Mouse (Mus musculus) spleen, adult 2 months (tissue): ENCODE data around the gene 2200002D01Rik. TPM values are rescaled to one million over a fixed set of nuclear protein-coding genes. Genes with fewer than 3 reads are reported as not detected.

Experiments
- DNase-seq, 2 experiments: peaks; one replicate each; pipeline versions ENCODE4 v3.0.0 to v3.0.0-alpha.2; 2012 to 2021; ENCODE audit warnings: low spot score in 2 of 2, low read depth in 1 of 2
- H3K27ac ChIP-seq: fragments of 200-500 bp; 2 replicates; pipeline ENCODE4 v1.5.1; 2012; ENCODE audit warnings: low read length, inconsistent platforms; ENCODE audit not compliant: insufficient read depth
- H3K27me3 ChIP-seq: fragments of 200-500 bp; 2 replicates; pipeline ENCODE4 v1.6.1; 2012; ENCODE audit warnings: mild to moderate bottlenecking, moderate library complexity, low read length, inconsistent platforms; ENCODE audit not compliant: control insufficient read depth, insufficient read depth
- H3K36me3 ChIP-seq: fragments of 200-500 bp; 2 replicates; pipeline ENCODE4 v1.6.1; 2012; ENCODE audit warnings: mild to moderate bottlenecking, low read length, inconsistent platforms; ENCODE audit not compliant: control insufficient read depth, insufficient read depth
- H3K4me1 ChIP-seq: fragments of 200-500 bp; 2 replicates; pipeline ENCODE4 v1.6.1; 2011; ENCODE audit warnings: inconsistent platforms; ENCODE audit not compliant: control insufficient read depth, insufficient read depth, insufficient read length
- H3K4me3 ChIP-seq: fragments of 200-500 bp; 2 replicates; pipeline ENCODE4 v1.5.1; 2011; ENCODE audit warnings: mild to moderate bottlenecking, inconsistent platforms; ENCODE audit not compliant: insufficient read depth, insufficient read length; ENCODE audit errors: extremely low read depth
- CTCF ChIP-seq: fragments of 200-500 bp; IDR thresholded peaks from 2 replicates; pipeline ENCODE4 v1.5.1; 2011; ENCODE audit warnings: mild to moderate bottlenecking, inconsistent platforms; ENCODE audit not compliant: insufficient read depth, insufficient read length, insufficient replicate concordance; ENCODE audit errors: extremely low read depth
- POLR2A ChIP-seq: fragments of 200-500 bp; IDR thresholded peaks from 2 replicates; pipeline ENCODE4 v1.6.1; 2011; ENCODE audit warnings: low read depth, low read length, inconsistent platforms
- WGBS: fragments of 180-500 bp; shearing (Covaris S2); methylation state at CpG from one replicate; pipeline ENCODE4 v1.1.7; 2018; 5-methylcytosine and 5-hydroxymethylcytosine counted together
- polyA plus RNA-seq: library from polyadenylated mRNA; depleted of rRNA; stranded (reverse); fragments of >200 nt; gene quantifications from 2 replicates; pipeline ENCODE4 v1.2.3, GENCODE M21; 2012; rRNA removed

2200002D01Rik gene
- 0.51 and 1.0 TPM in 2 replicates for polyA plus RNA-seq

GRCm38 (mm10) chr7:29248261-29248841, at the start of gene 2200002D01Rik:
TSS of gene 2200002D01Rik (minus strand) at chr7:29248466.
- Histone ChIP-seq H3K4me3 (peak within 1 kb of the TSS; percentile 48), H3K4me1 (0 out of 2 replicates have a peak, but pooled peaks cover 5% of the 10 kb centered on the region), H3K27me3 (no peaks in the 10 kb centered on the region), H3K36me3 (peaks cover 2% of the 10 kb centered on the region; the same call in 1 of the 2 replicates), H3K27ac (no peak within 1 kb of the TSS)
- no peak for TF ChIP-seq POLR2A
- 0 out of 2 replicates have a peak, but pooled peaks have one; percentile 8 for TF ChIP-seq CTCF
- DNase-seq, result peak in 1 of 2 experiments; percentile 15
- WGBS, result 45% methylated on average over 20 of the region's 20 CpGs

- Histone ChIP-seq H3K4me3 (no peak overlapping the region), H3K36me3 (no peaks in the 10 kb centered on the region), H3K4me1 (no peaks in the 10 kb centered on the region), H3K27me3 (no peaks in the 10 kb centered on the region), H3K27ac (no peak overlapping the region)
- TF ChIP-seq CTCF, result peak; percentile 68; the same call in 1 of the 2 replicates
- no peak for TF ChIP-seq POLR2A
- DNase-seq, result peak; percentile 41 to 50
- WGBS, result 20% methylated on average over 10 of the region's 10 CpGs
Measured at GRCm38 (mm10) chr7:29296998-29297397, 48.7 kb upstream of the 2200002D01Rik start.

DNA sequence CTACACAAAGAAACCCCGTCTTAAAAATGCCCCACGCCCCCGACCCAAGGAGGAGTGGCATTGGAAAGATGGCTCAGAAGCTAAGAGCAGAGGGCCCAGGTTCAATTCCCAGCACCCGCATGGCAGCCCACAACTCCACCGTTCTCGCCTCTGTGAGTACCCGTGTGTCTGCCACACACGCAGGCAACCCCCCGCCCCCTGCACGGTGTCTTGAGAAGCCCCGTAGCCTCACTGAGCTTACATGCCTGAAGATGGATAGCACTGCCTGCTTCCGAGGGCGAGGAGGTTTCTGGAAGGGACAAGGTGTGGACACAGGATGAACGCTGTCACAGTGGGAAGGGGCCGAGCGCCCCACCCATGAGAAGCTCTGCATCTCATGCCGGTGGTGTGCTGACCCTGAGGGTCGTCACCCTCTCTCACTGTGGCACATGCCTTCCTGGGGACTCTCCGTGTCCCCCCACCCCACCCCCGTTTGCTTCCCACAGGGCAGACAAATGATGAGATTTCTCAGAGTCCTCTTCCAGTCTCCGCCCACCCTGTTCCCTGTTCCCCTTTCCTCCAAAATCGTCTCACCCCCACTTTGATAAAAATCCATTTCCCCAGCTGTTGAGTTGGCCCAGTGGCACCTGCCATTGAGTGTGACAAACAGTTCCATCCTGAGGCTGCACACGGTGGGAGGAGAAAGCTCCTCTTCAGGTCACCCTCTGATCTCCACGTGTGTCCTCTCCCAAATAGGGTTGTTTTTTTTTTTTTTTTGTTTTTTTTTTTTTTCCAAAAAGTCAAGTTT, 47.8 kb upstream of the 2200002D01Rik start:
- TF ChIP-seq CTCF, result no peak
- TF ChIP-seq POLR2A, result no peak
- Histone ChIP-seq H3K27me3 (no peaks in the 10 kb centered on the region), H3K4me3 (no peak overlapping the region), H3K36me3 (no peaks in the 10 kb centered on the region), H3K27ac (no peak overlapping the region), H3K4me1 (no peaks in the 10 kb centered on the region)
- WGBS, result 82% methylated on average over 24 of the region's 24 CpGs
- DNase-seq, result no peak

GRCm38 (mm10) chr7:29294111-29294761, 46.0 kb upstream of the 2200002D01Rik start:
- Histone ChIP-seq H3K4me1 (peaks cover 2% of the 10 kb centered on the region; the same call in 1 of the 2 replicates), H3K36me3 (no peaks in the 10 kb centered on the region), H3K27ac (peak overlapping the region; percentile 24), H3K27me3 (peaks cover under 1% of the 10 kb centered on the region; the same call in 1 of the 2 replicates), H3K4me3 (no peak overlapping the region)
- DNase-seq, result no peak
- WGBS, result 48% methylated on average over 13 of the region's 13 CpGs
- TF ChIP-seq POLR2A, result no peak
- TF ChIP-seq CTCF, result no peak

DNA sequence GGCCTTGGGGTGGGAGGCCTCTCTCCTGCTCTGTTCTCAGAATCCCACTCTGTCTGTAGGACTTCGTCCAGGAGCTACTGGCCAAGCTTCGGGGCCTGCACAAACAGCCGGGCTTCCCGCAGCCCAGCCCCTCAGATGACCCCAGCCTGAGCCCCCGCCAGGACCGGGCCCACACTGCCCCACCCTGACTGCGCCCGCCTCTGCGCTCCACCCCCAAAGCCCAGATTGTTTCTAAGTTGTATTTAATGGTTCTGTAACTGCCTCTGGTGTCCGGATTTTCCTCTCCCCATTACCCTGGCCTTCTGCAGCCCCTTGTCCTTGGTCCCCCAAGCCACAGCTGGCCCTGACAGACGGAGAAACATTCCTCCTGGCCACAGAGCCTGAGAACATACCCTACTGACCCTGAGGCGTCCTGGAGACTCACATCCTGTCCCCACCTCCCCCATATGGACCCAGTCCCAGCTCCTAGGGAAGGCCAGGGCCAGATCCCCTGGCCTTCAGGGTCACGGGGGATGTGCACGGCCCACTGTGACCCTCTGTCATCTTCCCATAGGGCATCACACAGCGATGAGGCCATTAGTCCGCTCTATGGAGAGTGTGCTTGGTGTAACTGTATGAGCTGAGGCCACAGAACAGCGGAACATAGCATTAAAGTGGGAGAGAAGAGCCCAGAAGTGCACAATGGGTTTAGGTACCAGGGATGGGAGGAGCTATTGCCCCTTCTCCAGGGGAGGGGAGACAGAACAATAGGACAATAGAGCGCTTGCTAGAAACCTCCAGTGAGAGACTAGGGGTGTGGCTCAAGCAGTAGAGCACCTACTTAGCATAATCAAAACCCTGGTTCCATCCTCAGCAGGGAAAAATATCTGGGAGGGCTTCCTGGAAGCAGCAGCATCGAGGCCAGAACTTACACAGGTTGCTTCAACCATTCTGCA, 45.1 kb upstream of the 2200002D01Rik start:
- Histone ChIP-seq H3K36me3 (no peaks in the 10 kb centered on the region), H3K4me1 (peaks cover 9% of the 10 kb centered on the region), H3K27me3 (peaks cover 3% of the 10 kb centered on the region; the same call in 1 of the 2 replicates), H3K27ac (peak overlapping the region; percentile 26; the same call in 1 of the 2 replicates), H3K4me3 (no peak overlapping the region)
- no peak for TF ChIP-seq POLR2A
- TF ChIP-seq CTCF, result no peak
- no peak for DNase-seq
- whole genome bisulfite sequencing, result 80% methylated on average over 19 of the region's 19 CpGs
